Mouse (Mus musculus) fibroblast of lung, adult 2 months (primary cell): Measurements from ENCODE around the gene Prdm10.
A peak's percentile ranks its signal among the peaks of the same experiment; 100 is the strongest.

Source experiments
- DNase-seq: peaks from one replicate; pipeline ENCODE4 v3.0.0-alpha.2; 2011; ENCODE audit warnings: low read depth

The Prdm10 gene

GRCm38 (mm10) chr9:31304358-31304757 is 24.0 kb downstream of the Prdm10 start:
- no peak for DNase-seq

- no peak for DNase-seq
These were observed 24.8 kb downstream of the Prdm10 start for GRCm38 (mm10) chr9:31305117-31305516.

- no peak for DNase-seq
These were observed 25.5 kb downstream of the Prdm10 start for GRCm38 (mm10) chr9:31305807-31306206.

GRCm38 (mm10) chr9:31307232-31307631 is 26.9 kb downstream of the Prdm10 start:
- DNase-seq = no peak

GRCm38 (mm10) chr9:31309041-31309440 is 28.7 kb downstream of the Prdm10 start:
- no peak for DNase-seq

GRCm38 (mm10) chr9:31310662-31311061 is 30.3 kb downstream of the Prdm10 start:
- DNase-seq = no peak

GRCm38 (mm10) chr9:31313876-31314275 is 33.5 kb downstream of the Prdm10 start:
- no peak for DNase-seq

- DNase-seq = no peak
These were observed 35.6 kb downstream of the Prdm10 start for GRCm38 (mm10) chr9:31315983-31316382.

- no peak for DNase-seq
These were observed 38.6 kb downstream of the Prdm10 start for GRCm38 (mm10) chr9:31318956-31319355.

GRCm38 (mm10) chr9:31320734-31321133 is 40.4 kb downstream of the Prdm10 start:
- no peak for DNase-seq

- DNase-seq = no peak
These were observed 41.2 kb downstream of the Prdm10 start for GRCm38 (mm10) chr9:31321526-31321925.

GRCm38 (mm10) chr9:31322090-31322489 is 41.8 kb downstream of the Prdm10 start:
- no peak for DNase-seq

- no peak for DNase-seq
These were observed 50.5 kb downstream of the Prdm10 start for GRCm38 (mm10) chr9:31330816-31331215.

- no peak for DNase-seq
These were observed 50.9 kb downstream of the Prdm10 start for GRCm38 (mm10) chr9:31331246-31331645.

- no peak for DNase-seq
These were observed 51.6 kb downstream of the Prdm10 start for GRCm38 (mm10) chr9:31331906-31332305.

- DNase-seq = no peak
These were observed 52.5 kb downstream of the Prdm10 start for GRCm38 (mm10) chr9:31332826-31333225.

- no peak for DNase-seq
These were observed 54.7 kb downstream of the Prdm10 start for GRCm38 (mm10) chr9:31334991-31335390.

- DNase-seq = no peak
These were observed 64.0 kb downstream of the Prdm10 start for GRCm38 (mm10) chr9:31344289-31344831.

GRCm38 (mm10) chr9:31346575-31347080 is 66.3 kb downstream of the Prdm10 start:
- DNase-seq = no peak

GRCm38 (mm10) chr9:31348458-31348857 is 68.1 kb downstream of the Prdm10 start:
- no peak for DNase-seq

- DNase-seq = peak; percentile 32
These were observed 68.6 kb downstream of the Prdm10 start for GRCm38 (mm10) chr9:31348915-31349314.

- no peak for DNase-seq
These were observed 72.4 kb downstream of the Prdm10 start for GRCm38 (mm10) chr9:31352716-31353115.

- DNase-seq = no peak
These were observed 73.2 kb downstream of the Prdm10 start for GRCm38 (mm10) chr9:31353518-31353917.

- DNase-seq = no peak
These were observed 73.7 kb downstream of the Prdm10 start for GRCm38 (mm10) chr9:31354051-31354450.
